Mouse (Mus musculus): Measurements from ENCODE around the gene St6galnac3. TPM values are rescaled to one million over a fixed set of nuclear protein-coding genes. Genes with fewer than 3 reads are reported as not detected.
A peak's percentile ranks its signal among the peaks of the same experiment; 100 is the strongest.

St6galnac3 gene
- polyA plus RNA-seq, 1 experiment = 3.2 TPM

GRCm38 (mm10) chr3:153707687-153708086 is 17.3 kb downstream of the St6galnac3 start:
- TF ChIP-seq CTCF (conservative IDR thresholded peaks at IDR 0.05; ENCODE audit: insufficient read depth, insufficient read length, low read depth, low read length) (0 out of 2 replicates have a peak, but pooled peaks have one; percentile 25), POLR2A (IDR thresholded peaks at IDR 0.05; ENCODE audit: low read depth, low read length) (no peak)
- H3K36me3 ChIP-seq (ENCODE audit: control insufficient read depth, insufficient read depth, low read length) = no peaks in the 10 kb centered on the region
- no peaks in the 10 kb centered on the region for H3K27me3 ChIP-seq (replicated peaks; ENCODE audit: control insufficient read depth, insufficient read depth, low read length)
- H3K4me3 ChIP-seq (ENCODE audit: insufficient read depth, low read depth, low read length) = no peak overlapping the region
- 82% methylated on average over 6 of the region's 6 CpGs for WGBS
- H3K27ac ChIP-seq (ENCODE audit: insufficient read depth, low read depth, low read length) = no peak overlapping the region
- H3K4me1 ChIP-seq (ENCODE audit: control insufficient read depth, insufficient read depth, low read length) = no peaks in the 10 kb centered on the region
- no peak for DNase-seq

DNA sequence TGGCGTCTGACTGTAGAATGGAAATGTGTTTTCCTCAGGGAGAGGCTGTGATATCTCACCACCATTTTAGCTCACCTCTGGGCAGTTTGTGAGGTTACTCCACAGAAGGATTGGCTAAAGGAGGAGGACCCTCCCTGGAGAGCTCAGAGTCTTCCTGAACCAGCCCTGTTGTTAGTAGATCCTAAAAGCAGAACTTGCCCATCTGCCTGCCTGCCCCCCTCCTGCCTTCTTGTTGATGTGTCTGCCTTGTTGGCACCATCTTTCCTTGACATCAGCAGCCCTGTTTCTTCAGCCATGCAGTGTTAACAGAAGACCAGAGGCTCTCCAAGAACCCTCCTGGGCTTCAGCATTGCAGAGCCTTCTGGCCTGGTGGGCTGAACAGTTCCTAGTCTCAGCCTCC is 18.1 kb downstream of the St6galnac3 start:
- no peaks in the 10 kb centered on the region for H3K4me1 ChIP-seq (ENCODE audit: control insufficient read depth, insufficient read depth, low read length)
- no peaks in the 10 kb centered on the region for H3K27me3 ChIP-seq (replicated peaks; ENCODE audit: control insufficient read depth, insufficient read depth, low read length)
- no peak overlapping the region for H3K4me3 ChIP-seq (ENCODE audit: insufficient read depth, low read depth, low read length)
- H3K36me3 ChIP-seq (ENCODE audit: control insufficient read depth, insufficient read depth, low read length) = no peaks in the 10 kb centered on the region
- H3K27ac ChIP-seq (ENCODE audit: insufficient read depth, low read depth, low read length) = no peak overlapping the region
- DNase-seq = no peak
- no peak for TF ChIP-seq CTCF (conservative IDR thresholded peaks at IDR 0.05; ENCODE audit: insufficient read depth, insufficient read length, low read depth, low read length)
- no peak for TF ChIP-seq POLR2A (IDR thresholded peaks at IDR 0.05; ENCODE audit: low read depth, low read length)
- 71% methylated on average over 1 of the region's 1 CpGs for WGBS

- H3K27ac ChIP-seq (ENCODE audit: insufficient read depth, low read depth, low read length) = no peak overlapping the region
- no peak for DNase-seq
- 52% methylated on average over 15 of the region's 15 CpGs for WGBS
Measured at GRCm38 (mm10) chr3:153701752-153702740, 22.9 kb downstream of the St6galnac3 start.

GRCm38 (mm10) chr3:153701172-153701571 is 23.8 kb downstream of the St6galnac3 start:
- WGBS = 79% methylated on average over 7 of the region's 7 CpGs
- DNase-seq = no peak
- no peak overlapping the region for H3K27ac ChIP-seq (ENCODE audit: insufficient read depth, low read depth, low read length)
- H3K4me1 ChIP-seq (ENCODE audit: control insufficient read depth, insufficient read depth, low read length) = no peaks in the 10 kb centered on the region
- no peak overlapping the region for H3K4me3 ChIP-seq (ENCODE audit: insufficient read depth, low read depth, low read length)
- H3K36me3 ChIP-seq (ENCODE audit: control insufficient read depth, insufficient read depth, low read length) = no peaks in the 10 kb centered on the region
- TF ChIP-seq CTCF (conservative IDR thresholded peaks at IDR 0.05; ENCODE audit: insufficient read depth, insufficient read length, low read depth, low read length) = no peak
- H3K27me3 ChIP-seq (replicated peaks; ENCODE audit: control insufficient read depth, insufficient read depth, low read length) = no peaks in the 10 kb centered on the region

More at GRCm38 (mm10) chr3:153701752-153702740, 22.9 kb downstream of the St6galnac3 start:
- Histone ChIP-seq H3K4me1 (ENCODE audit: control insufficient read depth, insufficient read depth, low read length) (no peaks in the 10 kb centered on the region), H3K36me3 (ENCODE audit: control insufficient read depth, insufficient read depth, low read length) (no peaks in the 10 kb centered on the region), H3K27me3 (replicated peaks; ENCODE audit: control insufficient read depth, insufficient read depth, low read length) (no peaks in the 10 kb centered on the region), H3K4me3 (ENCODE audit: insufficient read depth, low read depth, low read length) (no peak overlapping the region)
- TF ChIP-seq CTCF (conservative IDR thresholded peaks at IDR 0.05; ENCODE audit: insufficient read depth, insufficient read length, low read depth, low read length) (no peak), POLR2A (IDR thresholded peaks at IDR 0.05; ENCODE audit: low read depth, low read length) (no peak)

GRCm38 (mm10) chr3:153699086-153699485 is 25.9 kb downstream of the St6galnac3 start:
- Histone ChIP-seq H3K4me1 (ENCODE audit: control insufficient read depth, insufficient read depth, low read length) (no peaks in the 10 kb centered on the region), H3K27ac (ENCODE audit: insufficient read depth, low read depth, low read length) (no peak overlapping the region), H3K36me3 (ENCODE audit: control insufficient read depth, insufficient read depth, low read length) (no peaks in the 10 kb centered on the region), H3K4me3 (ENCODE audit: insufficient read depth, low read depth, low read length) (no peak overlapping the region), H3K27me3 (replicated peaks; ENCODE audit: control insufficient read depth, insufficient read depth, low read length) (no peaks in the 10 kb centered on the region)
- TF ChIP-seq POLR2A (IDR thresholded peaks at IDR 0.05; ENCODE audit: low read depth, low read length) (no peak), CTCF (conservative IDR thresholded peaks at IDR 0.05; ENCODE audit: insufficient read depth, insufficient read length, low read depth, low read length) (no peak)
- peak; percentile 58 for DNase-seq
- WGBS = 60% methylated on average over 8 of the region's 8 CpGs

- 73% methylated on average over 7 of the region's 7 CpGs for WGBS
- DNase-seq = no peak
- no peak overlapping the region for H3K4me3 ChIP-seq (ENCODE audit: insufficient read depth, low read depth, low read length)
- H3K36me3 ChIP-seq (ENCODE audit: control insufficient read depth, insufficient read depth, low read length) = no peaks in the 10 kb centered on the region
- H3K27me3 ChIP-seq (replicated peaks; ENCODE audit: control insufficient read depth, insufficient read depth, low read length) = no peaks in the 10 kb centered on the region
- H3K27ac ChIP-seq (ENCODE audit: insufficient read depth, low read depth, low read length) = no peak overlapping the region
- TF ChIP-seq CTCF (conservative IDR thresholded peaks at IDR 0.05; ENCODE audit: insufficient read depth, insufficient read length, low read depth, low read length) (no peak), POLR2A (IDR thresholded peaks at IDR 0.05; ENCODE audit: low read depth, low read length) (no peak)
- peaks cover 24% of the 10 kb centered on the region for H3K4me1 ChIP-seq (ENCODE audit: control insufficient read depth, insufficient read depth, low read length)
Measured at GRCm38 (mm10) chr3:153692978-153693377, 32.0 kb downstream of the St6galnac3 start.

DNA sequence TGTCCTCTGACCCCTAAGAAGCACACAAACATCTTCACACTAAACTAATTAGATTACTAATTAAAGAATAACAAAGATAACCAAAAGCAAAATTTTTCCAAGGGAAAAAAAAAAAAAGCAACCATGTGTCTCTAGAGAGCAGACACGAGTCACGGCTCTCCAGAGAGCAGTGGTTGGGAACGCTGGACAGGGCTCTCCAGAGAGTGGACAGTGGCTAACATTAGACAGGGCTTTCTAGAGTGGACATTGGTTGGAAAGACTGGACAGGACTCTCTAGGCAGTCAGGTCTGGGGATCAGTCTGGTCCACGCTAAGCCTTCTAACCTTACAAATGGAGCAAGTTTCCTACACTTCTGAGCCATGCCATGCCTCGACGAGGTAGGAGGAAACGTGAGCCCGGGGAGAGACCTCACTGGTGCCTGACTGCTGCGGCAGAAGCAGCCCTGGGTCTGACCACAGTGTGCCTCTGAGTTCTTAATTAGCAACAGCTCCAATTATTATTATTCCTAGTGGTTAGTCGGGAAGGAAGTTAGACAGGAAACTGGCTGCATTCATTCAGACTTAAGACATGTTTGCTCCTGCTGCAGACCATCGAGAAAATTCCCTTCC is 32.7 kb downstream of the St6galnac3 start:
- WGBS = 26% methylated on average over 11 of the region's 11 CpGs
- H3K4me1 ChIP-seq (ENCODE audit: control insufficient read depth, insufficient read depth, low read length) = peaks cover 24% of the 10 kb centered on the region
- peak overlapping the region; percentile 65 for H3K27ac ChIP-seq (ENCODE audit: insufficient read depth, low read depth, low read length)

More for the DNA sequence above, 32.7 kb downstream of the St6galnac3 start:
- peak; percentile 51 for DNase-seq
- H3K36me3 ChIP-seq (ENCODE audit: control insufficient read depth, insufficient read depth, low read length) = no peaks in the 10 kb centered on the region
- no peaks in the 10 kb centered on the region for H3K27me3 ChIP-seq (replicated peaks; ENCODE audit: control insufficient read depth, insufficient read depth, low read length)
- TF ChIP-seq CTCF (conservative IDR thresholded peaks at IDR 0.05; ENCODE audit: insufficient read depth, insufficient read length, low read depth, low read length) = no peak
- no peak for TF ChIP-seq POLR2A (IDR thresholded peaks at IDR 0.05; ENCODE audit: low read depth, low read length)
- H3K4me3 ChIP-seq (ENCODE audit: insufficient read depth, low read depth, low read length) = no peak overlapping the region
